Mouse (Mus musculus): ENCODE measurements around the gene Grik4. TPM values are rescaled to one million over a fixed set of nuclear protein-coding genes. Genes with fewer than 3 reads are reported as not detected.

The Grik4 gene
- polyA plus RNA-seq, 1 experiment from 2014 or later: 0.78 TPM

DNA sequence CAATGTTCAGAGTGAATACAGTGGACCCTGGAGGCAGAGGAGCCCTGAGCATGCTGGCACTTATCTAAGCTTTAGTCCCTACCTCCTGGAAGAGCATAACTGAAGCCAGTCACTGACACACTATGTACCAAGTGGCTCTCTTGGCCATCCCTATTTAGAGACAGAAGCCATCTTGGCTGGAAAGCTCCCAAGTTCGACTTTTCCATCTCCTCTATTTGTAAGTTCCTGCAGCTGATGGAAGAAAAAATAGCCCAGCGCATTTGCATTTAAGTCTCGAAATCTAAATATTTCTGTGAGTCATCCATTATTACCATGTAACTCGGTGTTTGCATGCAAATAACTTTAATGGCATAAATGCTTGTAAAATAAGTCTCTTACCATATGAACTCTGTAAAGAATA, 378.4 kb downstream of the Grik4 start:
- no peak for ATAC-seq (ENCODE audit: low read depth)

DNA sequence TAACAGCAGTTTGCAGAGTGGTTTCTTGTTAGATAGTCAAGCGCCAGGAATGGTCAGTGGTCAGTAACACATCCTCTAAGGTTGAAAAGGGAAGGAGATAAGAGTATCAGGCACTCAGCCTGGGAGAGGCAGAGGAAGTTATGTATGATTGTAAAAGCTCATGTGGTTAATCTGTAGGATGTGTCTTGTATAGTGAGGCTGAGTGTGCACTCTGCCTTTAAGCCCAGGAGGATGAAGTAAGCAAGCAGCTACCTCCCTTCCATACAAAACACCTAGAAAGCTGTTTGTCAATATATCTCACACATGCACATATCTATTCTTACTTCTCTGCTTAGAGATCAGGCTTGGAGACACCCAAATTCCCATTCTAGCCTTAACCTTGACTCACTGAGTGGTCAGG, 389.1 kb downstream of the Grik4 start:
- H3K4me1 ChIP-seq (ENCODE audit: control insufficient read depth, insufficient read depth, low read length): no peaks in the 10 kb centered on the region
- 87% methylated on average over 1 of the region's 1 CpGs for WGBS
- H3K4me3 ChIP-seq (ENCODE audit: low read depth, low read length): no peak overlapping the region
- ATAC-seq (ENCODE audit: low read depth): no peak
- no peak overlapping the region for H3K27ac ChIP-seq (replicated peaks; ENCODE audit: low read depth, low read length)
- no peak overlapping the region for H3K9ac ChIP-seq (ENCODE audit: low read depth, low read length)
- 0 out of 2 replicates have a peak, but pooled peaks cover 3% of the 10 kb centered on the region for H3K9me3 ChIP-seq (ENCODE audit: control insufficient read depth, low read length)
- no peak for DNase-seq (ENCODE audit: low spot score)
- no peak overlapping the region for H3K4me2 ChIP-seq (ENCODE audit: low read depth, low read length)
- H3K36me3 ChIP-seq (ENCODE audit: control insufficient read depth, insufficient read depth, low read length): no peaks in the 10 kb centered on the region
- no peaks in the 10 kb centered on the region for H3K27me3 ChIP-seq (replicated peaks; ENCODE audit: control insufficient read depth, insufficient read depth, low read length)

More for the DNA sequence above, 378.4 kb downstream of the Grik4 start:
- H3K4me1 ChIP-seq (ENCODE audit: control insufficient read depth, insufficient read depth, low read length): peaks cover 3% of the 10 kb centered on the region; the same call in 1 of the 2 replicates
- no peaks in the 10 kb centered on the region for H3K27me3 ChIP-seq (replicated peaks; ENCODE audit: control insufficient read depth, insufficient read depth, low read length)
- H3K9ac ChIP-seq (ENCODE audit: low read depth, low read length): no peak overlapping the region
- no peaks in the 10 kb centered on the region for H3K9me3 ChIP-seq (ENCODE audit: control insufficient read depth, low read length)
- H3K27ac ChIP-seq (replicated peaks; ENCODE audit: low read depth, low read length): no peak overlapping the region
- no peak overlapping the region for H3K4me3 ChIP-seq (ENCODE audit: low read depth, low read length)
- 82% methylated on average over 4 of the region's 4 CpGs for WGBS
- no peak overlapping the region for H3K4me2 ChIP-seq (ENCODE audit: low read depth, low read length)
- DNase-seq (ENCODE audit: low spot score): no peak
- no peaks in the 10 kb centered on the region for H3K36me3 ChIP-seq (ENCODE audit: control insufficient read depth, insufficient read depth, low read length)

DNA sequence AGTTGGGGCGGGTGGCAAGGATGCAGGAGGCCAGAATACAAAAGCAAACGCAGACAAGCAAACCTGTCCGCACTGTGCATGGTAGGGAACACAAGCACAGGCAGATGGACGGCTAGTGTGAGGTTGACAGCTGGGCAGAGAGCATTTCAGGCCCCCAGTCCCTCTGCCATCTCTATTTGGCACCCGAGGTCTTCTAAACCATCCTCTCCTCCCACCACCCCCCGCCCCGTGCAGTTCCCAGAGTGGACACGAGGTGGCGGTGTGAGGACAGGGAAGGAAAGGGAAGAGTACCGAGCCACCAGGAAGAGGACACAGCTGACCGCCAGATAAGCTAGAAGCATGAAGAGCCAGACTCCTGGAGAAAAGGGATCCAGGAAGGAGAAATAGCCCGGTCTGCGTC, 394.2 kb downstream of the Grik4 start:
- Histone ChIP-seq H3K9ac (ENCODE audit: low read depth, low read length) (no peak overlapping the region), H3K36me3 (ENCODE audit: control insufficient read depth, insufficient read depth, low read length) (no peaks in the 10 kb centered on the region)

DNA sequence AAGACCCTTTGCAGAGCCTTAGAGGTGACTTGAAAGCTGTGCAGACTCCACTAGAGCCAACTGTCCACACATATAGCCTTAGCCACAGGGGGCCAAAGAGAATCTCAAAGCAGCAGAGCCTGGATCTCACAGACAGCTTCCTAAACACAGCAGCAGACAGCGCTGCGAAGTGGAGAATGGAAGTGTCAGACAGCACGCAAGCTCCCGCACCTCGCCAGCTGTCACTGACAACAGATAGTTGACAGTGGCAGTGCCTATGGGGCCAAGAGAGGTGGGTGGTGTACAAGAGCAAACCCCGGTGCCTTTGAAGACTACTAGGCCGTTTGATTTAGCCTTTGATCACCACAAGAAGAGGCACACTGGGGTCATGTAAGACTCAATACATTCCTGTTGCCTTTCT, 395.3 kb downstream of the Grik4 start:
- no peak for DNase-seq (ENCODE audit: low spot score)
- Histone ChIP-seq H3K36me3 (ENCODE audit: control insufficient read depth, insufficient read depth, low read length) (no peaks in the 10 kb centered on the region), H3K4me2 (ENCODE audit: low read depth, low read length) (no peak overlapping the region), H3K9ac (ENCODE audit: low read depth, low read length) (no peak overlapping the region), H3K9me3 (ENCODE audit: control insufficient read depth, low read length) (no peaks in the 10 kb centered on the region), H3K4me1 (ENCODE audit: control insufficient read depth, insufficient read depth, low read length) (no peaks in the 10 kb centered on the region), H3K27me3 (replicated peaks; ENCODE audit: control insufficient read depth, insufficient read depth, low read length) (no peaks in the 10 kb centered on the region), H3K27ac (replicated peaks; ENCODE audit: low read depth, low read length) (no peak overlapping the region), H3K4me3 (ENCODE audit: low read depth, low read length) (no peak overlapping the region)
- ATAC-seq (ENCODE audit: low read depth): no peak
- WGBS: 77% methylated on average over 7 of the region's 7 CpGs

More for the DNA sequence above, 394.2 kb downstream of the Grik4 start:
- H3K4me1 ChIP-seq (ENCODE audit: control insufficient read depth, insufficient read depth, low read length): no peaks in the 10 kb centered on the region
- no peaks in the 10 kb centered on the region for H3K27me3 ChIP-seq (replicated peaks; ENCODE audit: control insufficient read depth, insufficient read depth, low read length)
- DNase-seq (ENCODE audit: low spot score) (peak; percentile 61), ATAC-seq (ENCODE audit: low read depth) (peak; percentile 72; the same call in 1 of the 2 replicates)
- no peak overlapping the region for H3K4me3 ChIP-seq (ENCODE audit: low read depth, low read length)
- H3K4me2 ChIP-seq (ENCODE audit: low read depth, low read length): no peak overlapping the region
- 12% methylated on average over 13 of the region's 13 CpGs for WGBS
- H3K27ac ChIP-seq (replicated peaks; ENCODE audit: low read depth, low read length): no peak overlapping the region
- no peaks in the 10 kb centered on the region for H3K9me3 ChIP-seq (ENCODE audit: control insufficient read depth, low read length)

DNA sequence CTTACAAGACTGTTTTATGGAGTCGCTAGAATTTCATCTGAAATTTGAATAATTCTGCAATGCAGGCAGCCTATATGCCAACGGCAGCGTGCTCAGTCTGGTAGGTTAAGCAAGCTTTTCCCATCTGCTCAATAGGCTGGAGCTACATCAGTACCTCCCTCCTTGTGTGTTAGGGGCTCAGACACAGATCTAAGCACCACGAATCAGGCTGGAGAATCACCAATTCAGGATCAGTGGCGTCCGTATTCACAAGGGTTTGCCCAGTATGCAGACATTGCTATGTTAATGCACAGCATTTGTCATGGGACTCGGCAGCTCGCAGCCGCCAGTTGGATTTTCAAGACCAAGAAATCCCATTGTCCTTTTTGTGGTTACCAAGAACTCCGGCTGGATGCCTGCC, 399.8 kb downstream of the Grik4 start:
- Histone ChIP-seq H3K27ac (replicated peaks; ENCODE audit: low read depth, low read length) (no peak overlapping the region), H3K9ac (ENCODE audit: low read depth, low read length) (no peak overlapping the region), H3K4me3 (ENCODE audit: low read depth, low read length) (no peak overlapping the region), H3K9me3 (ENCODE audit: control insufficient read depth, low read length) (no peaks in the 10 kb centered on the region), H3K36me3 (ENCODE audit: control insufficient read depth, insufficient read depth, low read length) (no peaks in the 10 kb centered on the region), H3K27me3 (replicated peaks; ENCODE audit: control insufficient read depth, insufficient read depth, low read length) (no peaks in the 10 kb centered on the region), H3K4me2 (ENCODE audit: low read depth, low read length) (no peak overlapping the region), H3K4me1 (ENCODE audit: control insufficient read depth, insufficient read depth, low read length) (0 out of 2 replicates have a peak, but pooled peaks cover 4% of the 10 kb centered on the region)
- WGBS: 79% methylated on average over 10 of the region's 10 CpGs
- ATAC-seq (ENCODE audit: low read depth) (no peak), DNase-seq (ENCODE audit: low spot score) (no peak)

DNA sequence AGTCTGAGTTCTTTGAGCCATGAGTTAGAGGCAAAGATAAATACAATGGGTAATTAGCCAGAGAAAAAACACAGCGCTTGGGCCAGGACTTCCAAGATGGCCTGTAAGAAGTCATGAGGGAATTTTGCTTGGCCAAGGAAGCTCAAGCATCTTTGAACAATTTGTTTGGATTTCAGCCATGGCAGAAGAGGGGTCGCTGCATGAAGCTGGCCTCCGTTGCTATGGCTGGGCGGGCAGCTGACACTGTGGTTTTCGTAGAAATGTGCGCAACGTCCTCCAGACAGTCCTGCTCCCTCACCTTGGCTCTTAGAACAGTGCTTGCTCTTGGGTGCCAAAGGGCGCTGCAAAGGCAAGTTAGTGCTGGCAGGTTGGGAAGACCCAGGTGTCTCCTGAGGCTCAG, 410.8 kb downstream of the Grik4 start:
- H3K4me1 ChIP-seq (ENCODE audit: control insufficient read depth, insufficient read depth, low read length): 0 out of 2 replicates have a peak, but pooled peaks cover 3% of the 10 kb centered on the region
- WGBS: 73% methylated on average over 8 of the region's 8 CpGs
- no peaks in the 10 kb centered on the region for H3K9me3 ChIP-seq (ENCODE audit: control insufficient read depth, low read length)
- no peak overlapping the region for H3K27ac ChIP-seq (replicated peaks; ENCODE audit: low read depth, low read length)
- H3K4me2 ChIP-seq (ENCODE audit: low read depth, low read length): no peak overlapping the region
- H3K4me3 ChIP-seq (ENCODE audit: low read depth, low read length): no peak overlapping the region
- no peaks in the 10 kb centered on the region for H3K36me3 ChIP-seq (ENCODE audit: control insufficient read depth, insufficient read depth, low read length)
- ATAC-seq (ENCODE audit: low read depth) (no peak), DNase-seq (ENCODE audit: low spot score) (no peak)
- H3K9ac ChIP-seq (ENCODE audit: low read depth, low read length): no peak overlapping the region
- H3K27me3 ChIP-seq (replicated peaks; ENCODE audit: control insufficient read depth, insufficient read depth, low read length): no peaks in the 10 kb centered on the region

DNA sequence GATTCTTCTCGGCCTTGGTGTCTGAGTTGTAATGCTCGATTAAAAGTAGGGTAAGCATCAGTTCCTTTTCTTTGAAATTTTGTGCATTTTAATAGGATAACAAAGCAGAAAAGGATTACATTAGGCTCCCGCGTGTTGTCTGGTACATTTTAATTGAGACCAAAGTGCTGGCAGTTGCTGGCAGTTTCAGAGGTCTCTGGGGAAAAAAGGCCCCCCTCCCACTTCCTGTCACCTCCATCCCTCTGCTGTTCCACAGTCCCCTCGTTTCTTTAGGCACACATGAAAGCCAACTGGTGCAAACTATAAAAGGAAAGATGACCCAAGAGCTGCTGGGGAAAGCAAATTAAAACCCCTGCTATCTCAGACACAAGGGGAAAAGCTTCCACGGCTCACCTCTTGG, 411.3 kb downstream of the Grik4 start:
- 0 out of 2 replicates have a peak, but pooled peaks cover 3% of the 10 kb centered on the region for H3K4me1 ChIP-seq (ENCODE audit: control insufficient read depth, insufficient read depth, low read length)
- ATAC-seq (ENCODE audit: low read depth) (no peak), DNase-seq (ENCODE audit: low spot score) (peak; percentile 14)
- no peaks in the 10 kb centered on the region for H3K27me3 ChIP-seq (replicated peaks; ENCODE audit: control insufficient read depth, insufficient read depth, low read length)
- H3K9ac ChIP-seq (ENCODE audit: low read depth, low read length): no peak overlapping the region
- H3K9me3 ChIP-seq (ENCODE audit: control insufficient read depth, low read length): no peaks in the 10 kb centered on the region
- H3K27ac ChIP-seq (replicated peaks; ENCODE audit: low read depth, low read length): no peak overlapping the region
- H3K4me2 ChIP-seq (ENCODE audit: low read depth, low read length): no peak overlapping the region
- H3K4me3 ChIP-seq (ENCODE audit: low read depth, low read length): no peak overlapping the region
- WGBS: 24% methylated on average over 6 of the region's 6 CpGs
- H3K36me3 ChIP-seq (ENCODE audit: control insufficient read depth, insufficient read depth, low read length): no peaks in the 10 kb centered on the region

DNA sequence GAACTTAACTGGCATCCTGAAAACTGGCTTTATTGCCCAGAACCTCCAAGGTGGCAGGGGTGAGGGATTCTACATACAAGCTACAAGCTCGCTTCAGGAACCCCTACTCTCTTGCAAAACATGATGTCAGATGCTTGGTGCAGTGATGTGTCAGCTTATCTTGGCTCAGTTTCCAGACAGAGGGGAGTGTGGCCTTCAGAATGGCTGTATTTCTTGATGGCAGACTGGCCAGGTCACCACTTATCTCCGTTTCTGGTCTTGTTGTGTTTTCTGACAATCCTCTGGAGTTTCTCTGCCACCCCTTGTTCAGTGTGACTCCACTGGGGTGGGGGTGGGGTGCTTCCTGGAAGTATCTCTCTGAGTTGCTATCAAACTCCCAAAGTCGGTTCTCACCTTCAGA, 412.3 kb downstream of the Grik4 start:
- 0 out of 2 replicates have a peak, but pooled peaks cover 3% of the 10 kb centered on the region for H3K4me1 ChIP-seq (ENCODE audit: control insufficient read depth, insufficient read depth, low read length)
- no peak for DNase-seq (ENCODE audit: low spot score)
- no peaks in the 10 kb centered on the region for H3K27me3 ChIP-seq (replicated peaks; ENCODE audit: control insufficient read depth, insufficient read depth, low read length)
- no peaks in the 10 kb centered on the region for H3K36me3 ChIP-seq (ENCODE audit: control insufficient read depth, insufficient read depth, low read length)
- no peaks in the 10 kb centered on the region for H3K9me3 ChIP-seq (ENCODE audit: control insufficient read depth, low read length)
- ATAC-seq (ENCODE audit: low read depth): no peak
- H3K4me2 ChIP-seq (ENCODE audit: low read depth, low read length): no peak overlapping the region
- no peak overlapping the region for H3K4me3 ChIP-seq (ENCODE audit: low read depth, low read length)
- WGBS: 38% methylated on average over 3 of the region's 3 CpGs
- H3K27ac ChIP-seq (replicated peaks; ENCODE audit: low read depth, low read length): no peak overlapping the region
- H3K9ac ChIP-seq (ENCODE audit: low read depth, low read length): no peak overlapping the region
